Mouse (Mus musculus): Measurements from ENCODE around the gene Klb. TPM values are rescaled to one million over a fixed set of nuclear protein-coding genes. Genes with fewer than 3 reads are reported as not detected.

The Klb gene
- polyA plus RNA-seq, 1 experiment from 2014 or later, result 0.04 TPM

GRCm38 (mm10) chr5:65390648-65391644 lies 42.8 kb downstream of the Klb start, which contains the start of the genes Rpl9 and Lias:
Gene Rpl9 (minus strand): TSS chr5:65391444.
Gene Lias (plus strand): TSS chr5:65391497.
- Histone ChIP-seq H3K27ac (ENCODE audit: low read depth, low read length) (peak within 1 kb of the TSS; percentile 87), H3K9ac (ENCODE audit: low read length) (peak within 1 kb of the TSS; percentile 99), H3K27me3 (ENCODE audit: control insufficient read depth, insufficient read depth, low read length) (no peaks in the 10 kb centered on the region), H3K4me2 (peak within 1 kb of the TSS; percentile 77), H3K4me1 (ENCODE audit: control insufficient read depth, insufficient read depth, low read length) (peaks cover 11% of the 10 kb centered on the region), H3K4me3 (ENCODE audit: low read depth, low read length) (peak within 1 kb of the TSS; percentile 99), H3K36me3 (ENCODE audit: control insufficient read depth, insufficient read depth, low read length) (peaks cover 14% of the 10 kb centered on the region), H3K9me3 (ENCODE audit: control insufficient read depth, low read length) (no peaks in the 10 kb centered on the region)
- under 1% methylated on average over 83 of the region's 83 CpGs for WGBS
- peak; percentile 100 for DNase-seq (ENCODE audit: low spot score, missing footprints)
- ATAC-seq (ENCODE audit: low FRiP score), result peak; percentile 97

- Histone ChIP-seq H3K4me2 (peak overlapping the region; percentile 74), H3K4me1 (ENCODE audit: control insufficient read depth, insufficient read depth, low read length) (peaks cover 11% of the 10 kb centered on the region), H3K27ac (ENCODE audit: low read depth, low read length) (no peak overlapping the region), H3K9me3 (ENCODE audit: control insufficient read depth, low read length) (no peaks in the 10 kb centered on the region), H3K4me3 (ENCODE audit: low read depth, low read length) (peak overlapping the region; percentile 99), H3K9ac (ENCODE audit: low read length) (peak overlapping the region; percentile 66), H3K27me3 (ENCODE audit: control insufficient read depth, insufficient read depth, low read length) (no peaks in the 10 kb centered on the region), H3K36me3 (ENCODE audit: control insufficient read depth, insufficient read depth, low read length) (peaks cover 14% of the 10 kb centered on the region)
- 5% methylated on average over 12 of the region's 12 CpGs for WGBS
- DNase-seq (ENCODE audit: low spot score, missing footprints) (peak; percentile 93), ATAC-seq (ENCODE audit: low FRiP score) (peak; percentile 62; the same call in 1 of the 2 replicates)
These were observed 43.6 kb downstream of the Klb start for GRCm38 (mm10) chr5:65391753-65392152.

GRCm38 (mm10) chr5:65394425-65394824 lies 46.3 kb downstream of the Klb start:
- Histone ChIP-seq H3K9ac (ENCODE audit: low read length) (no peak overlapping the region), H3K27me3 (ENCODE audit: control insufficient read depth, insufficient read depth, low read length) (no peaks in the 10 kb centered on the region), H3K4me1 (ENCODE audit: control insufficient read depth, insufficient read depth, low read length) (peaks cover 9% of the 10 kb centered on the region), H3K4me2 (no peak overlapping the region), H3K9me3 (ENCODE audit: control insufficient read depth, low read length) (no peaks in the 10 kb centered on the region), H3K27ac (ENCODE audit: low read depth, low read length) (no peak overlapping the region), H3K4me3 (ENCODE audit: low read depth, low read length) (no peak overlapping the region), H3K36me3 (ENCODE audit: control insufficient read depth, insufficient read depth, low read length) (peaks cover 7% of the 10 kb centered on the region)
- 93% methylated on average over 7 of the region's 7 CpGs for WGBS
- DNase-seq (ENCODE audit: low spot score, missing footprints) (no peak), ATAC-seq (ENCODE audit: low FRiP score) (no peak)

- peak; percentile 59; the same call in 1 of the 2 replicates for ATAC-seq (ENCODE audit: low FRiP score)
- Histone ChIP-seq H3K27ac (ENCODE audit: low read depth, low read length) (no peak overlapping the region), H3K4me3 (ENCODE audit: low read depth, low read length) (no peak overlapping the region), H3K27me3 (ENCODE audit: control insufficient read depth, insufficient read depth, low read length) (no peaks in the 10 kb centered on the region), H3K36me3 (ENCODE audit: control insufficient read depth, insufficient read depth, low read length) (peaks cover 9% of the 10 kb centered on the region), H3K4me1 (ENCODE audit: control insufficient read depth, insufficient read depth, low read length) (no peaks in the 10 kb centered on the region), H3K9me3 (ENCODE audit: control insufficient read depth, low read length) (no peaks in the 10 kb centered on the region), H3K4me2 (no peak overlapping the region), H3K9ac (ENCODE audit: low read length) (no peak overlapping the region)
- DNase-seq (ENCODE audit: low spot score, missing footprints), result peak; percentile 94
- WGBS, result 32% methylated on average over 2 of the region's 2 CpGs
These were observed 53.3 kb downstream of the Klb start for GRCm38 (mm10) chr5:65401251-65401994.

GRCm38 (mm10) chr5:65407989-65408388 lies 59.9 kb downstream of the Klb start:
- no peak overlapping the region for H3K27ac ChIP-seq (ENCODE audit: low read depth, low read length)
- H3K27me3 ChIP-seq (ENCODE audit: control insufficient read depth, insufficient read depth, low read length), result no peaks in the 10 kb centered on the region
- no peak overlapping the region for H3K4me2 ChIP-seq
- H3K36me3 ChIP-seq (ENCODE audit: control insufficient read depth, insufficient read depth, low read length), result peaks cover 16% of the 10 kb centered on the region
- no peak overlapping the region for H3K4me3 ChIP-seq (ENCODE audit: low read depth, low read length)
- WGBS, result 28% methylated on average over 12 of the region's 12 CpGs
- H3K9ac ChIP-seq (ENCODE audit: low read length), result no peak overlapping the region
- no peaks in the 10 kb centered on the region for H3K4me1 ChIP-seq (ENCODE audit: control insufficient read depth, insufficient read depth, low read length)
- ATAC-seq (ENCODE audit: low FRiP score) (no peak), DNase-seq (ENCODE audit: low spot score, missing footprints) (peak; percentile 69)
- no peaks in the 10 kb centered on the region for H3K9me3 ChIP-seq (ENCODE audit: control insufficient read depth, low read length)

- peak overlapping the region; percentile 3; the same call in 1 of the 2 replicates for H3K4me2 ChIP-seq
- DNase-seq (ENCODE audit: low spot score, missing footprints), result peak; percentile 94
- 18% methylated on average over 26 of the region's 26 CpGs for WGBS
- H3K36me3 ChIP-seq (ENCODE audit: control insufficient read depth, insufficient read depth, low read length), result peaks cover 10% of the 10 kb centered on the region
- no peaks in the 10 kb centered on the region for H3K9me3 ChIP-seq (ENCODE audit: control insufficient read depth, low read length)
- H3K4me1 ChIP-seq (ENCODE audit: control insufficient read depth, insufficient read depth, low read length), result peaks cover 6% of the 10 kb centered on the region
- no peak overlapping the region for H3K4me3 ChIP-seq (ENCODE audit: low read depth, low read length)
- no peak overlapping the region for H3K27ac ChIP-seq (ENCODE audit: low read depth, low read length)
- H3K27me3 ChIP-seq (ENCODE audit: control insufficient read depth, insufficient read depth, low read length), result no peaks in the 10 kb centered on the region
- ATAC-seq (ENCODE audit: low FRiP score), result 0 out of 2 replicates have a peak, but pooled peaks have one; percentile 59
- peak overlapping the region; percentile 50 for H3K9ac ChIP-seq (ENCODE audit: low read length)
These were observed 67.7 kb downstream of the Klb start for GRCm38 (mm10) chr5:65415653-65416458.

- WGBS, result 81% methylated on average over 10 of the region's 10 CpGs
- peaks cover 7% of the 10 kb centered on the region for H3K36me3 ChIP-seq (ENCODE audit: control insufficient read depth, insufficient read depth, low read length)
These were observed 71.0 kb downstream of the Klb start for GRCm38 (mm10) chr5:65419136-65419535.

GRCm38 (mm10) chr5:65420822-65421221 lies 72.7 kb downstream of the Klb start:
- WGBS, result 87% methylated on average over 6 of the region's 6 CpGs
- Histone ChIP-seq H3K4me2 (no peak overlapping the region), H3K4me3 (ENCODE audit: low read depth, low read length) (no peak overlapping the region), H3K27ac (ENCODE audit: low read depth, low read length) (no peak overlapping the region), H3K27me3 (ENCODE audit: control insufficient read depth, insufficient read depth, low read length) (no peaks in the 10 kb centered on the region), H3K9ac (ENCODE audit: low read length) (no peak overlapping the region), H3K9me3 (ENCODE audit: control insufficient read depth, low read length) (no peaks in the 10 kb centered on the region), H3K36me3 (ENCODE audit: control insufficient read depth, insufficient read depth, low read length) (peaks cover 7% of the 10 kb centered on the region), H3K4me1 (ENCODE audit: control insufficient read depth, insufficient read depth, low read length) (peaks cover 4% of the 10 kb centered on the region; the same call in 1 of the 2 replicates)
- ATAC-seq (ENCODE audit: low FRiP score) (no peak), DNase-seq (ENCODE audit: low spot score, missing footprints) (no peak)

More at GRCm38 (mm10) chr5:65419136-65419535, 71.0 kb downstream of the Klb start:
- Histone ChIP-seq H3K4me2 (no peak overlapping the region), H3K4me3 (ENCODE audit: low read depth, low read length) (no peak overlapping the region), H3K27me3 (ENCODE audit: control insufficient read depth, insufficient read depth, low read length) (no peaks in the 10 kb centered on the region), H3K27ac (ENCODE audit: low read depth, low read length) (no peak overlapping the region), H3K4me1 (ENCODE audit: control insufficient read depth, insufficient read depth, low read length) (peaks cover 6% of the 10 kb centered on the region), H3K9ac (ENCODE audit: low read length) (no peak overlapping the region), H3K9me3 (ENCODE audit: control insufficient read depth, low read length) (no peaks in the 10 kb centered on the region)
- no peak for ATAC-seq (ENCODE audit: low FRiP score)
- no peak for DNase-seq (ENCODE audit: low spot score, missing footprints)
